Mouse (Mus musculus) testis, adult 2 months (tissue): ENCODE data around the gene Olfr519.

Experiments used
- CTCF ChIP-seq: fragments of 200-500 bp; IDR thresholded peaks from 2 replicates; pipeline ENCODE4 v1.5.1; 2012; ENCODE audit warnings: low read depth, mild to moderate bottlenecking, inconsistent platforms, low read length, moderate library complexity; ENCODE audit not compliant: control insufficient read depth, insufficient read depth, insufficient replicate concordance
- POLR2A ChIP-seq: fragments of 200-500 bp; IDR thresholded peaks from 2 replicates; pipeline ENCODE4 v1.6.1; 2012; ENCODE audit warnings: low read depth, mild to moderate bottlenecking, inconsistent platforms, low read length, moderate library complexity; ENCODE audit not compliant: control insufficient read depth

- TF ChIP-seq CTCF (no peak), POLR2A (no peak)
Measured at GRCm38 (mm10) chr7:108941466-108941865, 47.2 kb upstream of the Olfr519 start.
